Mouse (Mus musculus) midbrain, postnatal 0 days (tissue): ENCODE measurements around the gene Uvrag. TPM values are rescaled to one million over a fixed set of nuclear protein-coding genes. Genes with fewer than 3 reads are reported as not detected.
A peak's percentile ranks its signal among the peaks of the same experiment; 100 is the strongest.

Experiments
- ATAC-seq: fragments of 200-750 bp; cut with Nextera tagmentation; 2 replicates; pipeline ENCODE4 v1.8.0; 2017; ENCODE audit warnings: moderate number of reproducible peaks, mild to moderate bottlenecking, moderate TSS enrichment, moderate library complexity; ENCODE audit not compliant: low FRiP score
- DNase-seq: peaks from one replicate; pipeline ENCODE4 v3.0.0-alpha.2; 2015; ENCODE audit warnings: low spot score
- H3K27ac ChIP-seq: fragments of 300-500 bp; sonication (generic); 2 replicates; pipeline ENCODE4 v1.5.1; 2014; ENCODE audit warnings: low read depth, mild to moderate bottlenecking, low read length, mixed read lengths
- H3K27me3 ChIP-seq: fragments of 300-500 bp; sonication (generic); 2 replicates; pipeline ENCODE4 v1.6.1; 2014; ENCODE audit warnings: low read length, control low read depth, mixed read lengths; ENCODE audit not compliant: insufficient read depth
- H3K36me3 ChIP-seq: fragments of 300-500 bp; sonication (generic); 2 replicates; pipeline ENCODE4 v1.6.1; 2014; ENCODE audit warnings: low read length, control low read depth, mixed read lengths; ENCODE audit not compliant: insufficient read depth
- H3K4me1 ChIP-seq: fragments of 300-500 bp; sonication (generic); 2 replicates; pipeline ENCODE4 v1.6.1; 2014; ENCODE audit warnings: mild to moderate bottlenecking, control low read depth, antibody characterized with exemption, low read length, mixed read lengths; ENCODE audit not compliant: insufficient read depth
- H3K4me2 ChIP-seq: fragments of 300-500 bp; sonication (generic); 2 replicates; pipeline ENCODE4 v1.6.1; 2014; ENCODE audit warnings: low read depth, mild to moderate bottlenecking, low read length, mixed read lengths; ENCODE audit not compliant: poor library complexity, severe bottlenecking
- H3K4me3 ChIP-seq: fragments of 300-500 bp; sonication (generic); 2 replicates; pipeline ENCODE4 v1.5.1; 2014; ENCODE audit warnings: low read depth, mild to moderate bottlenecking, low read length, moderate library complexity
- H3K9ac ChIP-seq: fragments of 300-500 bp; sonication (generic); replicated peaks from 2 replicates; pipeline ENCODE4 v1.6.1; 2014; ENCODE audit warnings: mild to moderate bottlenecking, low read length, moderate library complexity, mixed read lengths; ENCODE audit not compliant: poor library complexity, severe bottlenecking
- H3K9me3 ChIP-seq: fragments of 300-500 bp; sonication (generic); 2 replicates; pipeline ENCODE4 v1.6.1; 2016; ENCODE audit warnings: low read length, control low read depth
- CTCF ChIP-seq: IDR thresholded peaks from 2 replicates; pipeline ENCODE4 v1.5.1; 2016; ENCODE audit warnings: antibody characterized with exemption, mild to moderate bottlenecking
- WGBS: fragments of 180-500 bp; shearing (Covaris S2); extraction: QIAGEN DNeasy Blood & Tissue Kit; methylation state at CpG from one replicate; pipeline ENCODE4 v1.1.7; 2014; 5-methylcytosine and 5-hydroxymethylcytosine counted together
- polyA plus RNA-seq: library from polyadenylated mRNA; unstranded; fragments of >200 nt; fragmentation: Nextera tagmentation; extraction: Ambion mirVana; gene quantifications from 2 replicates; pipeline ENCODE4 v1.2.1, GENCODE M21; 2015
- total RNA-seq: library from RNA; depleted of rRNA; stranded (reverse); fragments of >200 nt; gene quantifications from 2 replicates; pipeline ENCODE4 v1.2.3, GENCODE M21; 2014; rRNA removed

Uvrag gene
- 23.3 and 26.3 TPM in 2 replicates for total RNA-seq
- polyA plus RNA-seq, result 13.5 and 19.8 TPM in 2 replicates

DNA sequence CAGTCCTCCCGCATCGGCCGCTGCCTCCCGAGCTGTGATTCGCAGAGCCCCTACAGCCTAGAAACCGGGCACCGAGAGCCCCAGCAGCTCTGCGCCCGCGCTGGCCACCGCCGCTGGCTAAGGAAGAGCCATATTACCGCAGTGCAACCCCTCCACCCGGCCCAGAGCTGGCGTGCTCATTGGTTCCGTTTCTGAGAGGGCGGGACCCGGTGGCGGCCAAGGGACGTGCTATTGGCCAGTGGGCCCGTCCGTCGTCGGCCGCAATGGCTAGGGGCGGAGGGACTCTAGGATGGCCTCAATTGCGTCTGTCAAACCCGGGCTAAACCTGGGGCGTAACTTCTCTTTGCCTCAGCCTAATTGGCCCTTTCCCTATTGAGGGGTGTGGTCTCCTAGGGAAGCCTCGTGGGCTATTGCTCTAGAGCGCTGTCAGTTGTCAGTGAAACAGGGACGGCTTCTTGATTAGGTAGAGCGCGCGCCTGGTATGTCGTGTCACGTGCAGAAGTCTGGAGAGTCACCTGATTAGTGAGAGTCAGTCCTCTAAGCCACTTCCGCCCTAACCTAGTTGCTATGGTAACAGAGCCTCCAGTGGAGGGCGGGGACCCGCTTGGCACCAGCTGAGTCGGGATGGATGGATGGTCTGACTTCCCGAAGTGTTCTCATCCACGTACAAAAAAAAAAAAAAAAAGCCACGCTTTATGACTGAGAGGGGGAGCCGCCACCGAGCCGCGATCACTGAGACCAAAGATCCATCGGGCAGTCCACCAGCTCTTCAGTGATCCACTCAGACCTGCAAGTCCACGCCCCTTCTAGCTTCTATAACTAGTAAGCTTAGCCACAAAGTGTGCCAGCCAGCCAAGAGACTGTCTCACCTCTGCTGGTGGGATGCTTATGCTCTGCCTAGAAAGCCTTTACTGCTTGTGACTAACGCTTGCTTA, at the start of gene Uvrag:
Uvrag (minus strand) TSS at position 158 of the 935 bp plus-strand sequence.
- Histone ChIP-seq H3K27ac (peak within 1 kb of the TSS; percentile 87), H3K36me3 (no peaks in the 10 kb centered on the region), H3K9me3 (no peaks in the 10 kb centered on the region), H3K4me2 (peak within 1 kb of the TSS; percentile 61), H3K9ac (peak within 1 kb of the TSS; percentile 97), H3K27me3 (no peaks in the 10 kb centered on the region), H3K4me1 (0 out of 2 replicates have a peak, but pooled peaks cover 6% of the 10 kb centered on the region), H3K4me3 (peak within 1 kb of the TSS; percentile 99)
- no peak for TF ChIP-seq CTCF
- ATAC-seq, result peak; percentile 99
- WGBS, result under 1% methylated on average over 50 of the region's 51 CpGs
- peak; percentile 100 for DNase-seq

DNA sequence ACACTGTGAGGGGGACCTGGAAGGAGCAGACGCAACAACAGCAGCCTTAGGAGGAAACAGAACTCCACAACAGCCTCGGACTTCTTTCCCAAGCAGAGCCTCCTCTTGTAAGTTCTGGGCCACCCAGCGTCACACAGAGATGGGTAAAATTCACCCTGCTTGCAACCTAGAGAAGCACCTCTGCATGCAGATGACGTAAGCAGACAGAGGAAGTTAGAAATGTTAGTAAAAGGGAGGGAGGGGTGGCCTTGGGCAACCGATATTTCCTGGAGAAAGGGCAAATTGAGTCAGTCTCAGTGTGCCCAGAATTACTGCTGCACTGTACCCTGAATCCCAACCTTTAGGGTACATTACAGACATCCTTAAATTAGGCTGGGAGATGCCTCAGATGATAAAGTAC, 48.9 kb upstream of the Uvrag start:
- ATAC-seq (no peak), DNase-seq (no peak)
- Histone ChIP-seq H3K27ac (no peak overlapping the region), H3K4me1 (no peaks in the 10 kb centered on the region), H3K9ac (no peak overlapping the region), H3K4me3 (no peak overlapping the region), H3K9me3 (no peaks in the 10 kb centered on the region), H3K27me3 (no peaks in the 10 kb centered on the region), H3K36me3 (no peaks in the 10 kb centered on the region), H3K4me2 (no peak overlapping the region)
- 80% methylated on average over 5 of the region's 5 CpGs for WGBS
- no peak for TF ChIP-seq CTCF

DNA sequence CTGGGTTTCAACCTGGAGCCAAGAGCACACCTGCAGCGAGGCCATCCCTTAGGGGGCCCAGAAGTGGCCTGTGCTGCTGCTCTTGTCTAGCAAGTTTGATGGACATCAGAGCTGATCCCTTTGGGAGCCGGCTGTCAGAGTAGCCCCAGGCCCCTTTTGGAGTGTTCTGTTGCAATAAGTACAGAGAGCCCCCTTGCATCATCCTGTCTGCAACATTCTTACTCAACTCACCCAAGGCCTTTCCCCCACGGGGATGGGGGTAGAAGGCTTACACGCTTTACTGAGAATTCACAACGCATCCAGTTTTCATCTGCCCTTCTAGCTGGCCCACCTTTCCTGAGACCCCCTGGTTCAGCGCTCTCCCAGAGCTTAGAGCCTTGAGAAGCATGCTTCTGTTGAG, 47.7 kb upstream of the Uvrag start:
- H3K4me1 ChIP-seq, result no peaks in the 10 kb centered on the region
- H3K4me2 ChIP-seq, result no peak overlapping the region
- no peak for ATAC-seq
- 81% methylated on average over 6 of the region's 6 CpGs for WGBS
- no peak for TF ChIP-seq CTCF
- H3K4me3 ChIP-seq, result no peak overlapping the region
- H3K36me3 ChIP-seq, result no peaks in the 10 kb centered on the region
- no peaks in the 10 kb centered on the region for H3K27me3 ChIP-seq
- no peak overlapping the region for H3K27ac ChIP-seq
- H3K9me3 ChIP-seq, result no peaks in the 10 kb centered on the region
- no peak for DNase-seq
- no peak overlapping the region for H3K9ac ChIP-seq

DNA sequence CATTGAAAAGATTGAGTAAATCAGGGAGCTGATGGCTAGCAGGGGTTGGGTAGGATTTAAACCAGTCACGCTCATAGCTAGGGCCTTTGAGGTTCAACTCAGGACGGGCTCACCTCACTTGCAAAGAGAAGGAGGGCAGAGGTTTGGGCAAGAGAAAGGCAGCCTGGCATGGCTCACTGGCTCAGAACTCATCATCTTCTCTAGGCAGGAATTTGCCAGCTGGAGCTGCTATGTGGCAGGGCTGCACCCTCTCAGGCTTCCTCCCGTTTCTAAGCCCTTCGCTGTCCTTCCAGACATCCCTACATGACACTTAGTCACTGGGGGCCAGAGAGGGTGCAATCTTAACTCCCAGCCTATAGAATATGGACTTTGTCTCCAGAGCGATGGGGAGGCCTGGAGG, 46.5 kb upstream of the Uvrag start:
- Histone ChIP-seq H3K9me3 (no peaks in the 10 kb centered on the region), H3K4me2 (no peak overlapping the region), H3K4me3 (no peak overlapping the region), H3K4me1 (no peaks in the 10 kb centered on the region), H3K27me3 (no peaks in the 10 kb centered on the region), H3K27ac (no peak overlapping the region), H3K9ac (no peak overlapping the region), H3K36me3 (no peaks in the 10 kb centered on the region)
- WGBS, result 76% methylated on average over 5 of the region's 5 CpGs
- no peak for TF ChIP-seq CTCF
- DNase-seq (no peak), ATAC-seq (no peak)

DNA sequence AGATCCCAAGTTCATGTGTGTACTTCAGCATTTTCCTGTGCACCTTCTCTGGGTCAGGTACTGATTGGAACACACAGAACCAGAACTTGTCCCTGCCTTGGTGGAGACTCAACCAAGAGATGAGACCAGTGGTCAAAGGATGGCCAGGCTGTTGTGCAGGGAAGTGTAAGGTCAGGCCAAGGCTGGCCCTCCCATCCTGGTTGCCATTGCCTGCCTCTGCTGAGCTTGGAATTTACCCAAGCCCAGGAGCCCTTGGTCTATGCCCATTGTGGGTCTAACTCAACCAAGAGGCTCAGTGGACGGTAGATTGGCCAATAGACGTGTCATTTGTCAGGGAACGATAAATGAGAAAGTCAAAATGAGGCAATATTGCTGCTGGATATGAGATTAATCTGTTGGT, 44.5 kb upstream of the Uvrag start:
- no peak overlapping the region for H3K4me2 ChIP-seq
- 87% methylated on average over 3 of the region's 3 CpGs for WGBS
- H3K9ac ChIP-seq, result no peak overlapping the region
- ATAC-seq (no peak), DNase-seq (no peak)
- no peak overlapping the region for H3K27ac ChIP-seq
- H3K27me3 ChIP-seq, result no peaks in the 10 kb centered on the region
- H3K4me1 ChIP-seq, result 0 out of 2 replicates have a peak, but pooled peaks cover 6% of the 10 kb centered on the region
- no peak for TF ChIP-seq CTCF
- no peaks in the 10 kb centered on the region for H3K9me3 ChIP-seq
- H3K4me3 ChIP-seq, result no peak overlapping the region
- H3K36me3 ChIP-seq, result no peaks in the 10 kb centered on the region

DNA sequence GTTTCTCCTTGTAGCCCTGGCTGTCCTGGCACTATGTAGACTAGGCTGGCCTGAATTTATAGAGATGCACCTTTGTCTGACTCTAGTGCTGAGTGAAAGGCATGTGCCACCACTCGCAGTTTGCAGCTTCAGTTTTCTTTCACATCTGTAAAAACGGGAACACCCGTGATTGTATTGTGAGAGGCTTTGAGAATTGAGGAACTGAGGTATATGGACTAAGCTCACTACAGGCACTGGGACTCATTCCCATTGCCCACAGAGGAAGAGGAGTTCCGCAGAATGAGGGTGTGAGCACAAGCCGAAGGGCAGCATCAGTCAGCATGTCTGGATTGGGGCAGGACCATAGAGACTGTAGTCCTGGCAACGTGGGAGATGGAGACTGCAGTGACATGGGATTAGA, 42.8 kb upstream of the Uvrag start:
- no peak overlapping the region; the same call in 1 of the 2 replicates for H3K4me2 ChIP-seq
- 0 out of 2 replicates have a peak, but pooled peaks cover 6% of the 10 kb centered on the region for H3K4me1 ChIP-seq
- H3K36me3 ChIP-seq, result no peaks in the 10 kb centered on the region
- ATAC-seq (no peak), DNase-seq (no peak)
- H3K9ac ChIP-seq, result no peak overlapping the region
- H3K27ac ChIP-seq, result no peak overlapping the region
- H3K9me3 ChIP-seq, result no peaks in the 10 kb centered on the region
- no peak for TF ChIP-seq CTCF
- H3K27me3 ChIP-seq, result no peaks in the 10 kb centered on the region
- WGBS, result 64% methylated on average over 6 of the region's 6 CpGs
- H3K4me3 ChIP-seq, result no peak overlapping the region
